Mouse (Mus musculus) kidney, embryonic 15.5 days (tissue): ENCODE measurements around the gene Gm10160. TPM values are rescaled to one million over a fixed set of nuclear protein-coding genes. Genes with fewer than 3 reads are reported as not detected.
A peak's percentile ranks its signal among the peaks of the same experiment; 100 is the strongest.

Experiments used
- ATAC-seq: fragments of 200-750 bp; cut with Nextera tagmentation; replicated peaks from 2 replicates; pipeline ENCODE4 v1.8.0; 2017; ENCODE audit warnings: moderate TSS enrichment; ENCODE audit not compliant: low FRiP score
- H3K27ac ChIP-seq: fragments of 300-500 bp; sonication (generic); 2 replicates; pipeline ENCODE4 v1.5.1; 2015; ENCODE audit warnings: mild to moderate bottlenecking, inconsistent platforms
- H3K27me3 ChIP-seq: fragments of 300-500 bp; sonication (generic); 2 replicates; pipeline ENCODE4 v1.6.1; 2015; ENCODE audit warnings: inconsistent platforms
- H3K36me3 ChIP-seq: fragments of 300-500 bp; sonication (generic); 2 replicates; pipeline ENCODE4 v1.6.1; 2015; ENCODE audit warnings: inconsistent platforms
- H3K4me1 ChIP-seq: fragments of 300-500 bp; sonication (generic); 2 replicates; pipeline ENCODE4 v1.6.1; 2015; ENCODE audit warnings: inconsistent platforms
- H3K4me2 ChIP-seq: fragments of 300-500 bp; sonication (generic); 2 replicates; pipeline ENCODE4 v1.6.1; 2015; ENCODE audit warnings: moderate library complexity, mild to moderate bottlenecking, inconsistent platforms
- H3K4me3 ChIP-seq: fragments of 300-500 bp; sonication (generic); replicated peaks from 2 replicates; pipeline ENCODE4 v1.5.1; 2015; ENCODE audit warnings: mild to moderate bottlenecking, inconsistent platforms
- H3K9ac ChIP-seq: fragments of 300-500 bp; sonication (generic); 2 replicates; pipeline ENCODE4 v1.6.1; 2015; ENCODE audit warnings: mild to moderate bottlenecking, inconsistent platforms
- H3K9me3 ChIP-seq: fragments of 300-500 bp; sonication (generic); replicated peaks from 2 replicates; pipeline ENCODE4 v1.6.1; 2016; ENCODE audit warnings: inconsistent platforms
- WGBS: fragments of 180-500 bp; shearing (Covaris S2); methylation state at CpG from one replicate; pipeline ENCODE4 v1.1.7; 2015; ENCODE audit warnings: mixed read lengths; 5-methylcytosine and 5-hydroxymethylcytosine counted together
- polyA plus RNA-seq: library from polyadenylated mRNA; unstranded; fragments of >200 nt; fragmentation: Nextera tagmentation; extraction: Ambion mirVana; gene quantifications from 2 replicates; pipeline ENCODE4 v1.2.1, GENCODE M21; 2015

Gene Gm10160
- polyA plus RNA-seq, 1 experiment from 2014 or later: not detected

- Histone ChIP-seq H3K9me3 (no peaks in the 10 kb centered on the region), H3K4me1 (peaks cover 38% of the 10 kb centered on the region), H3K27me3 (peaks cover 26% of the 10 kb centered on the region), H3K4me3 (no peak overlapping the region), H3K9ac (no peak overlapping the region), H3K4me2 (no peak overlapping the region), H3K36me3 (no peaks in the 10 kb centered on the region), H3K27ac (no peak overlapping the region)
- 76% methylated on average over 4 of the region's 4 CpGs for WGBS
- ATAC-seq: no peak
Observed at GRCm38 (mm10) chr7:81856221-81856620, 627 bp upstream of the Gm10160 start.

GRCm38 (mm10) chr7:81854568-81855307 lies 856 bp downstream of the Gm10160 start:
- 70% methylated on average over 8 of the region's 8 CpGs for WGBS
- no peak overlapping the region for H3K4me2 ChIP-seq
- H3K9me3 ChIP-seq: no peaks in the 10 kb centered on the region
- H3K27me3 ChIP-seq: peaks cover 18% of the 10 kb centered on the region
- H3K4me3 ChIP-seq: no peak overlapping the region
- H3K36me3 ChIP-seq: no peaks in the 10 kb centered on the region
- H3K9ac ChIP-seq: no peak overlapping the region
- peaks cover 39% of the 10 kb centered on the region for H3K4me1 ChIP-seq
- H3K27ac ChIP-seq: no peak overlapping the region
- no peak for ATAC-seq

GRCm38 (mm10) chr7:81851706-81852105 lies 3.9 kb downstream of the Gm10160 start:
- no peak overlapping the region for H3K4me3 ChIP-seq
- H3K36me3 ChIP-seq: no peaks in the 10 kb centered on the region
- peaks cover 21% of the 10 kb centered on the region for H3K4me1 ChIP-seq
- no peak overlapping the region for H3K9ac ChIP-seq
- peak overlapping the region; percentile 19; the same call in 1 of the 2 replicates for H3K27ac ChIP-seq
- WGBS: 61% methylated on average over 3 of the region's 3 CpGs
- no peaks in the 10 kb centered on the region; the same call in 1 of the 2 replicates for H3K27me3 ChIP-seq
- no peaks in the 10 kb centered on the region for H3K9me3 ChIP-seq
- 0 out of 2 replicates have a peak, but pooled peaks have one; percentile 27 for ATAC-seq
- H3K4me2 ChIP-seq: no peak overlapping the region

- 0 out of 2 replicates have a peak overlapping the region, but pooled peaks have one; percentile 29 for H3K27ac ChIP-seq
- no peaks in the 10 kb centered on the region for H3K36me3 ChIP-seq
- H3K4me1 ChIP-seq: peaks cover 21% of the 10 kb centered on the region
- H3K27me3 ChIP-seq: no peaks in the 10 kb centered on the region
- H3K9me3 ChIP-seq: no peaks in the 10 kb centered on the region
- H3K9ac ChIP-seq: no peak overlapping the region
- ATAC-seq: no peak
- no peak overlapping the region for H3K4me3 ChIP-seq
- no peak overlapping the region for H3K4me2 ChIP-seq
- 63% methylated on average over 6 of the region's 6 CpGs for WGBS
Observed at GRCm38 (mm10) chr7:81850171-81850570, 5.4 kb downstream of the Gm10160 start.

- Histone ChIP-seq H3K9me3 (no peaks in the 10 kb centered on the region), H3K9ac (no peak overlapping the region), H3K27ac (no peak overlapping the region), H3K27me3 (no peaks in the 10 kb centered on the region), H3K4me3 (no peak overlapping the region), H3K4me1 (peaks cover 21% of the 10 kb centered on the region), H3K36me3 (no peaks in the 10 kb centered on the region), H3K4me2 (no peak overlapping the region)
- ATAC-seq: no peak
- 89% methylated on average over 7 of the region's 7 CpGs for WGBS
Observed at GRCm38 (mm10) chr7:81849633-81850032, 6.0 kb downstream of the Gm10160 start.

- Histone ChIP-seq H3K4me3 (no peak overlapping the region), H3K9me3 (no peaks in the 10 kb centered on the region), H3K9ac (no peak overlapping the region), H3K36me3 (no peaks in the 10 kb centered on the region), H3K4me1 (peaks cover 21% of the 10 kb centered on the region), H3K27ac (no peak overlapping the region), H3K27me3 (no peaks in the 10 kb centered on the region), H3K4me2 (no peak overlapping the region)
- WGBS: 85% methylated on average over 5 of the region's 5 CpGs
- ATAC-seq: no peak
Observed at GRCm38 (mm10) chr7:81849214-81849613, 6.4 kb downstream of the Gm10160 start.

GRCm38 (mm10) chr7:81847777-81848176 lies 7.8 kb downstream of the Gm10160 start:
- Histone ChIP-seq H3K9ac (no peak overlapping the region), H3K4me1 (peaks cover 21% of the 10 kb centered on the region), H3K36me3 (no peaks in the 10 kb centered on the region), H3K27me3 (no peaks in the 10 kb centered on the region), H3K4me3 (no peak overlapping the region), H3K9me3 (no peaks in the 10 kb centered on the region), H3K27ac (no peak overlapping the region), H3K4me2 (no peak overlapping the region)
- no peak for ATAC-seq
- WGBS: 39% methylated on average over 4 of the region's 4 CpGs

GRCm38 (mm10) chr7:81847010-81847409 lies 8.6 kb downstream of the Gm10160 start:
- Histone ChIP-seq H3K4me1 (peaks cover 21% of the 10 kb centered on the region), H3K36me3 (no peaks in the 10 kb centered on the region), H3K9me3 (no peaks in the 10 kb centered on the region), H3K27ac (no peak overlapping the region), H3K4me2 (no peak overlapping the region), H3K27me3 (no peaks in the 10 kb centered on the region), H3K4me3 (no peak overlapping the region), H3K9ac (no peak overlapping the region)
- ATAC-seq: no peak
- 44% methylated on average over 8 of the region's 8 CpGs for WGBS

- 76% methylated on average over 8 of the region's 8 CpGs for WGBS
Observed at GRCm38 (mm10) chr7:81846008-81846407, 9.6 kb downstream of the Gm10160 start.

GRCm38 (mm10) chr7:81845313-81845712 lies 10.3 kb downstream of the Gm10160 start:
- H3K4me2 ChIP-seq: no peak overlapping the region
- 74% methylated on average over 3 of the region's 3 CpGs for WGBS

More at GRCm38 (mm10) chr7:81846008-81846407, 9.6 kb downstream of the Gm10160 start:
- Histone ChIP-seq H3K27me3 (no peaks in the 10 kb centered on the region), H3K9ac (no peak overlapping the region), H3K27ac (no peak overlapping the region), H3K36me3 (no peaks in the 10 kb centered on the region), H3K4me2 (no peak overlapping the region), H3K4me1 (peaks cover 11% of the 10 kb centered on the region), H3K4me3 (no peak overlapping the region), H3K9me3 (no peaks in the 10 kb centered on the region)
- no peak for ATAC-seq

GRCm38 (mm10) chr7:81844801-81845200 lies 10.8 kb downstream of the Gm10160 start:
- no peak for ATAC-seq
- H3K27me3 ChIP-seq: no peaks in the 10 kb centered on the region
- no peaks in the 10 kb centered on the region for H3K9me3 ChIP-seq
- whole genome bisulfite sequencing: 54% methylated on average over 11 of the region's 11 CpGs
- no peak overlapping the region for H3K27ac ChIP-seq
- H3K4me2 ChIP-seq: no peak overlapping the region
- peaks cover under 1% of the 10 kb centered on the region; the same call in 1 of the 2 replicates for H3K4me1 ChIP-seq
- H3K9ac ChIP-seq: no peak overlapping the region
- no peaks in the 10 kb centered on the region for H3K36me3 ChIP-seq
- H3K4me3 ChIP-seq: no peak overlapping the region

More at GRCm38 (mm10) chr7:81845313-81845712, 10.3 kb downstream of the Gm10160 start:
- Histone ChIP-seq H3K4me3 (no peak overlapping the region), H3K27ac (no peak overlapping the region), H3K27me3 (no peaks in the 10 kb centered on the region), H3K36me3 (no peaks in the 10 kb centered on the region), H3K9ac (no peak overlapping the region), H3K4me1 (peaks cover 5% of the 10 kb centered on the region; the same call in 1 of the 2 replicates), H3K9me3 (no peaks in the 10 kb centered on the region)
- ATAC-seq: no peak

GRCm38 (mm10) chr7:81843903-81844302 lies 11.7 kb downstream of the Gm10160 start:
- 89% methylated on average over 8 of the region's 8 CpGs for WGBS
- ATAC-seq: no peak
- H3K4me1 ChIP-seq: no peaks in the 10 kb centered on the region; the same call in 1 of the 2 replicates

More at GRCm38 (mm10) chr7:81843903-81844302, 11.7 kb downstream of the Gm10160 start:
- no peak overlapping the region for H3K9ac ChIP-seq
- H3K9me3 ChIP-seq: no peaks in the 10 kb centered on the region
- no peak overlapping the region for H3K4me2 ChIP-seq
- no peak overlapping the region for H3K4me3 ChIP-seq
- H3K27ac ChIP-seq: no peak overlapping the region
- H3K27me3 ChIP-seq: no peaks in the 10 kb centered on the region
- no peaks in the 10 kb centered on the region for H3K36me3 ChIP-seq
